Comparison of ENCODE assay signal across 8 mouse cellular contexts in genomic region chr7:15912183-15912582, GRCm38 (mm10). TPM values are rescaled to one million over a fixed set of nuclear protein-coding genes. Genes with fewer than 3 reads are reported as not detected.
DNase-seq lines count a peak whose midpoint lies in the region; ATAC-seq and TF ChIP-seq lines count a peak whose summit lies in the region.

No protein-coding gene starts in this region.

- H3K4me3 ChIP-seq in C2C12 (ENCODE audit: insufficient read depth, poor library complexity, severe bottlenecking): no peak overlapping the region
- H3K4me3 ChIP-seq in heart, adult 2 months: no peak overlapping the region
- H3K4me3 ChIP-seq in liver, embryonic 14.5 days (ENCODE audit: insufficient read depth in 1 of 2, low read depth in 2 of 2, low read length in 2 of 2): no peak overlapping the region
- H3K4me3 ChIP-seq in neural tube, embryonic 12.5 days: no peak overlapping the region
- H3K4me3 ChIP-seq in stomach, embryonic 16.5 days (replicated peaks; ENCODE audit: low read length): no peak overlapping the region

- H3K79me3 ChIP-seq in C2C12 (ENCODE audit: low read depth): no peaks in the 10 kb centered on the region

- no peak overlapping the region for H3K4me2 ChIP-seq in liver, embryonic 14.5 days (ENCODE audit: low read depth)
- no peak overlapping the region for H3K4me2 ChIP-seq in neural tube, embryonic 12.5 days (replicated peaks)
- no peak overlapping the region for H3K4me2 ChIP-seq in stomach, embryonic 16.5 days (ENCODE audit: low read depth, low read length)

- DNase-seq in adrenal gland, adult 2 months: peak; percentile 56
- peak; percentile 77 for DNase-seq in embryo, embryonic 11.5 days (ENCODE audit: low read depth, low spot score)
- peak; percentile 56 to 70 for DNase-seq in heart, adult 2 months
- DNase-seq in kidney, adult 18-20 months: peak; percentile 64
- peak; percentile 39 to 58 (median 45) for DNase-seq in liver, embryonic 14.5 days (ENCODE audit: low read depth in 3 of 3, low spot score in 3 of 3)

- no peak overlapping the region for H3K9ac ChIP-seq in heart, adult 2 months (ENCODE audit: low read depth, low read length)
- H3K9ac ChIP-seq in liver, embryonic 14.5 days (replicated peaks): no peak overlapping the region
- H3K9ac ChIP-seq in neural tube, embryonic 12.5 days: no peak overlapping the region
- no peak overlapping the region for H3K9ac ChIP-seq in stomach, embryonic 16.5 days (ENCODE audit: low read length)

- ATAC-seq in liver, embryonic 14.5 days (ENCODE audit: insufficient read depth): no peak
- ATAC-seq in neural tube, embryonic 12.5 days (ENCODE audit: low FRiP score, low read depth): peak; percentile 62
- peak; percentile 45; the same call in 1 of the 2 replicates for ATAC-seq in stomach, embryonic 16.5 days (ENCODE audit: insufficient read depth, low FRiP score)

- no peak for TF ChIP-seq EP300 in heart, adult 2 months (IDR thresholded peaks at IDR 0.05; ENCODE audit: insufficient read depth, low read depth, low read length)
- no peak for TF ChIP-seq EP300 in liver, embryonic 14.5 days (IDR thresholded peaks at IDR 0.05; ENCODE audit: low read depth)

- H3K9me3 ChIP-seq in liver, embryonic 14.5 days (ENCODE audit: control insufficient read depth, low read length): no peaks in the 10 kb centered on the region
- H3K9me3 ChIP-seq in neural tube, embryonic 12.5 days: no peaks in the 10 kb centered on the region
- no peaks in the 10 kb centered on the region for H3K9me3 ChIP-seq in stomach, embryonic 16.5 days (replicated peaks; ENCODE audit: control insufficient read depth, low read length)

- WGBS in heart, adult 2 months: 2% methylated on average over 4 of the region's 4 CpGs
- WGBS in liver, embryonic 14.5 days (ENCODE audit: insufficient replicate concordance): 1% methylated on average over 4 of the region's 4 CpGs
- 2% methylated on average over 4 of the region's 4 CpGs for WGBS in neural tube, embryonic 12.5 days
- WGBS in stomach, embryonic 16.5 days: under 1% methylated on average over 4 of the region's 4 CpGs

- no peak for TF ChIP-seq POLR2A in heart, adult 2 months (IDR thresholded peaks at IDR 0.05; ENCODE audit: insufficient read depth, low read depth, low read length)

- no peak overlapping the region for H3ac ChIP-seq in C2C12 (ENCODE audit: control insufficient read depth, insufficient read length, low read depth)

- H3K27ac ChIP-seq in heart, adult 2 months: no peak overlapping the region
- H3K27ac ChIP-seq in liver, embryonic 14.5 days: no peak overlapping the region
- H3K27ac ChIP-seq in neural tube, embryonic 12.5 days: no peak overlapping the region
- H3K27ac ChIP-seq in stomach, embryonic 16.5 days (ENCODE audit: low read length): no peak overlapping the region

- H3K4me1 ChIP-seq in heart, adult 2 months (ENCODE audit: control insufficient read depth, insufficient read depth, low read length): peaks cover 1% of the 10 kb centered on the region; the same call in 1 of the 2 replicates
- no peaks in the 10 kb centered on the region for H3K4me1 ChIP-seq in liver, embryonic 14.5 days (replicated peaks; ENCODE audit: control insufficient read depth in 2 of 2, insufficient read depth in 2 of 2, low read length in 1 of 2)
- 0 out of 2 replicates have a peak, but pooled peaks cover 4% of the 10 kb centered on the region for H3K4me1 ChIP-seq in neural tube, embryonic 12.5 days
- H3K4me1 ChIP-seq in stomach, embryonic 16.5 days (ENCODE audit: control insufficient read depth, insufficient read depth, low read length): no peaks in the 10 kb centered on the region

- intact Hi-C loops in heart, adult 2 months (cut with DNase I): no loop called here

- peak; percentile 51 for TF ChIP-seq CTCF in C2C12 (IDR thresholded peaks at IDR 0.05; ENCODE audit: control insufficient read depth, insufficient read depth, insufficient read length)
- peak; percentile 82 for TF ChIP-seq CTCF in heart, adult 2 months (IDR thresholded peaks at IDR 0.05)
- peak; percentile 92 for TF ChIP-seq CTCF in liver, embryonic 14.5 days (IDR thresholded peaks at IDR 0.05; ENCODE audit: low read depth)

- peaks cover 4% of the 10 kb centered on the region for H3K27me3 ChIP-seq in C2C12 (ENCODE audit: control insufficient read depth, insufficient read depth, insufficient read length)
- no peaks in the 10 kb centered on the region for H3K27me3 ChIP-seq in heart, adult 2 months (ENCODE audit: control insufficient read depth, insufficient read depth, low read length)
- no peaks in the 10 kb centered on the region for H3K27me3 ChIP-seq in liver, embryonic 14.5 days (ENCODE audit: control insufficient read depth, insufficient read depth, low read length)
- no peaks in the 10 kb centered on the region for H3K27me3 ChIP-seq in neural tube, embryonic 12.5 days (replicated peaks)
- no peaks in the 10 kb centered on the region for H3K27me3 ChIP-seq in stomach, embryonic 16.5 days (ENCODE audit: control insufficient read depth, insufficient read depth, low read length)

- H3K36me3 ChIP-seq in C2C12 (ENCODE audit: control insufficient read depth, insufficient read depth): peaks cover 7% of the 10 kb centered on the region
- H3K36me3 ChIP-seq in heart, adult 2 months (ENCODE audit: control insufficient read depth, insufficient read depth, low read length): no peaks in the 10 kb centered on the region
- no peaks in the 10 kb centered on the region for H3K36me3 ChIP-seq in liver, embryonic 14.5 days (replicated peaks; ENCODE audit: control insufficient read depth, insufficient read depth, low read depth)
- peaks cover 6% of the 10 kb centered on the region for H3K36me3 ChIP-seq in neural tube, embryonic 12.5 days
- H3K36me3 ChIP-seq in stomach, embryonic 16.5 days (ENCODE audit: control insufficient read depth, insufficient read depth, low read length): 0 out of 2 replicates have a peak, but pooled peaks cover 4% of the 10 kb centered on the region

- no peaks in the 10 kb centered on the region for H3K79me2 ChIP-seq in C2C12 (ENCODE audit: control insufficient read depth, insufficient read depth)
- H3K79me2 ChIP-seq in heart, adult 2 months (replicated peaks; ENCODE audit: control insufficient read depth, insufficient read depth, low read length): no peaks in the 10 kb centered on the region

TF ChIP-seq in C2C12, 6 proteins besides CTCF, POLR2A, EP300 and RAD21 (continues in another document):
- TF ChIP-seq MAX (IDR thresholded peaks at IDR 0.05) (no peak), MYOD1 (IDR thresholded peaks at IDR 0.05; ENCODE audit: control insufficient read depth, insufficient read length, low read depth) (no peak)

RNA-seq across cellular contexts. Expression of gene Selenow, which starts 10.0 kb away (rescaled TPM):
- 423 TPM for polyA plus RNA-seq in C2C12 (2012; fragmentation: generic; extraction: Trizol)
- total RNA-seq in adrenal gland, adult 2 months (2021): 100 to 1,000 TPM; 158 to 238 TPM
- polyA plus RNA-seq in adrenal gland, adult 2 months (2012; rRNA removed): 223 and 233 TPM in 2 replicates
- 100 to 1,000 TPM; 170 to 195 TPM for total RNA-seq in heart, adult 2 months (2021)
- 312 and 325 TPM in 2 replicates for polyA plus RNA-seq in heart, adult 2 months (2012; rRNA removed)
- polyA plus RNA-seq in liver, embryonic 14.5 days (2012; rRNA removed): 169 and 186 TPM in 2 replicates
- 334 and 343 TPM in 2 replicates for polyA plus RNA-seq in liver, embryonic 14.5 days (2014; fragmentation: Nextera tagmentation; extraction: Ambion mirVana)
- polyA plus RNA-seq in neural tube, embryonic 12.5 days (2016; fragmentation: Nextera tagmentation; extraction: Ambion mirVana): 1,130 and 1,196 TPM in 2 replicates
- polyA plus RNA-seq in stomach, embryonic 16.5 days (2015; fragmentation: Nextera tagmentation; extraction: Ambion mirVana): 684 and 739 TPM in 2 replicates

RNA-seq across cellular contexts. Expression of gene Crxos, which starts 29.8 kb away (rescaled TPM):
- polyA plus RNA-seq in C2C12 (2012; fragmentation: generic; extraction: Trizol): not detected
- not detected for total RNA-seq in adrenal gland, adult 2 months (2021)
- polyA plus RNA-seq in adrenal gland, adult 2 months (2012; rRNA removed): 0.04 TPM in 2 replicates
- not detected for total RNA-seq in heart, adult 2 months (2021)
- polyA plus RNA-seq in heart, adult 2 months (2012; rRNA removed): not detected in 2 replicates
- polyA plus RNA-seq in liver, embryonic 14.5 days (2012; rRNA removed): not detected in 2 replicates
- polyA plus RNA-seq in liver, embryonic 14.5 days (2014; fragmentation: Nextera tagmentation; extraction: Ambion mirVana): not detected in 2 replicates
- not detected in 2 replicates for polyA plus RNA-seq in neural tube, embryonic 12.5 days (2016; fragmentation: Nextera tagmentation; extraction: Ambion mirVana)
- polyA plus RNA-seq in stomach, embryonic 16.5 days (2015; fragmentation: Nextera tagmentation; extraction: Ambion mirVana): not detected in 2 replicates

RNA-seq across cellular contexts. Expression of gene Crx, which starts 32.4 kb away (rescaled TPM):
- not detected for polyA plus RNA-seq in C2C12 (2012; fragmentation: generic; extraction: Trizol)
- not detected for total RNA-seq in adrenal gland, adult 2 months (2021)
- not detected in 2 replicates for polyA plus RNA-seq in adrenal gland, adult 2 months (2012; rRNA removed)
- not detected for total RNA-seq in heart, adult 2 months (2021)
- not detected in 2 replicates for polyA plus RNA-seq in heart, adult 2 months (2012; rRNA removed)
- not detected in 2 replicates for polyA plus RNA-seq in liver, embryonic 14.5 days (2012; rRNA removed)
- polyA plus RNA-seq in liver, embryonic 14.5 days (2014; fragmentation: Nextera tagmentation; extraction: Ambion mirVana): not detected in 2 replicates
- polyA plus RNA-seq in neural tube, embryonic 12.5 days (2016; fragmentation: Nextera tagmentation; extraction: Ambion mirVana): not detected in 2 replicates
- not detected in 2 replicates for polyA plus RNA-seq in stomach, embryonic 16.5 days (2015; fragmentation: Nextera tagmentation; extraction: Ambion mirVana)

RNA-seq across cellular contexts. Expression of gene Nop53, which starts 33.7 kb away (rescaled TPM):
- 228 TPM for polyA plus RNA-seq in C2C12 (2012; fragmentation: generic; extraction: Trizol)
- 100 to 1,000 TPM; 169 to 171 TPM for total RNA-seq in adrenal gland, adult 2 months (2021)
- polyA plus RNA-seq in adrenal gland, adult 2 months (2012; rRNA removed): 64.4 and 69.9 TPM in 2 replicates
- 100 to 1,000 TPM; 117 to 143 TPM for total RNA-seq in heart, adult 2 months (2021)
- 56.3 and 60.0 TPM in 2 replicates for polyA plus RNA-seq in heart, adult 2 months (2012; rRNA removed)
- 32.1 and 56.9 TPM in 2 replicates for polyA plus RNA-seq in liver, embryonic 14.5 days (2012; rRNA removed)
- polyA plus RNA-seq in liver, embryonic 14.5 days (2014; fragmentation: Nextera tagmentation; extraction: Ambion mirVana): 75.9 and 96.8 TPM in 2 replicates
- 157 and 169 TPM in 2 replicates for polyA plus RNA-seq in neural tube, embryonic 12.5 days (2016; fragmentation: Nextera tagmentation; extraction: Ambion mirVana)
- polyA plus RNA-seq in stomach, embryonic 16.5 days (2015; fragmentation: Nextera tagmentation; extraction: Ambion mirVana): 162 and 168 TPM in 2 replicates

RNA-seq across cellular contexts. Expression of gene Ehd2, which starts 55.2 kb away (rescaled TPM):
- polyA plus RNA-seq in C2C12 (2012; fragmentation: generic; extraction: Trizol): 98.7 TPM
- total RNA-seq in adrenal gland, adult 2 months (2021): 10 to 100 TPM; 40.2 to 87.6 TPM
- polyA plus RNA-seq in adrenal gland, adult 2 months (2012; rRNA removed): 70.9 and 89.0 TPM in 2 replicates
- total RNA-seq in heart, adult 2 months (2021): 10 to 100 TPM; 76.8 to 91.3 TPM
- polyA plus RNA-seq in heart, adult 2 months (2012; rRNA removed): 81.9 and 100 TPM in 2 replicates
- polyA plus RNA-seq in liver, embryonic 14.5 days (2012; rRNA removed): 2.5 and 2.7 TPM in 2 replicates
- 3.0 and 3.2 TPM in 2 replicates for polyA plus RNA-seq in liver, embryonic 14.5 days (2014; fragmentation: Nextera tagmentation; extraction: Ambion mirVana)
- 9.2 and 12.1 TPM in 2 replicates for polyA plus RNA-seq in neural tube, embryonic 12.5 days (2016; fragmentation: Nextera tagmentation; extraction: Ambion mirVana)
- polyA plus RNA-seq in stomach, embryonic 16.5 days (2015; fragmentation: Nextera tagmentation; extraction: Ambion mirVana): 65.8 and 76.3 TPM in 2 replicates
